Mouse (Mus musculus) erythroblast, embryonic 14.5 days (primary cell): Measurements from ENCODE around the gene Cux2. TPM values are rescaled to one million over a fixed set of nuclear protein-coding genes. Genes with fewer than 3 reads are reported as not detected.

Experiments used
- H3K27me3 ChIP-seq: 2 replicates; pipeline ENCODE4 v1.6.1; 2012; ENCODE audit warnings: inconsistent platforms; ENCODE audit not compliant: control insufficient read depth
- H3K36me3 ChIP-seq: 2 replicates; pipeline ENCODE4 v1.6.1; 2012; ENCODE audit warnings: mild to moderate bottlenecking, inconsistent platforms; ENCODE audit not compliant: control insufficient read depth
- H3K4me1 ChIP-seq: 2 replicates; pipeline ENCODE4 v1.6.1; 2012; ENCODE audit warnings: inconsistent platforms; ENCODE audit not compliant: control insufficient read depth
- H3K4me3 ChIP-seq: replicated peaks from 2 replicates; pipeline ENCODE3; 2012; ENCODE audit warnings: moderate library complexity, mild to moderate bottlenecking, inconsistent platforms
- H3K9me3 ChIP-seq: 2 replicates; pipeline ENCODE4 v1.6.1; 2012; ENCODE audit warnings: low read length, inconsistent platforms, mixed read lengths; ENCODE audit not compliant: control insufficient read depth
- GATA1 ChIP-seq: IDR thresholded peaks from 2 replicates; pipeline ENCODE4 v1.6.1; 2012; ENCODE audit warnings: low read length, inconsistent platforms, mixed read lengths
- TAL1 ChIP-seq: IDR thresholded peaks from 3 replicates; pipeline ENCODE4 v1.6.1; 2012; ENCODE audit warnings: low read length, inconsistent platforms, mixed read lengths
- polyA plus RNA-seq: library from polyadenylated mRNA; stranded (reverse); fragments of >175 nt; gene quantifications from 2 replicates; pipeline ENCODE4 v1.2.3, GENCODE M21; 2012

Gene Cux2
- polyA plus RNA-seq, 1 experiment, result 0.05 TPM

GRCm38 (mm10) chr5:122083282-122083681 lies 33.4 kb upstream of the Cux2 start:
- peaks cover 17% of the 10 kb centered on the region for H3K4me1 ChIP-seq
- no peaks in the 10 kb centered on the region for H3K36me3 ChIP-seq
- H3K4me3 ChIP-seq, result no peak overlapping the region
- peaks cover 2% of the 10 kb centered on the region; the same call in 1 of the 2 replicates for H3K27me3 ChIP-seq
- H3K9me3 ChIP-seq, result peaks cover 16% of the 10 kb centered on the region
- no peak for TF ChIP-seq TAL1
- no peak for TF ChIP-seq GATA1

- Histone ChIP-seq H3K36me3 (no peaks in the 10 kb centered on the region), H3K4me1 (peaks cover 17% of the 10 kb centered on the region), H3K4me3 (no peak overlapping the region), H3K9me3 (peaks cover 16% of the 10 kb centered on the region), H3K27me3 (no peaks in the 10 kb centered on the region)
- TF ChIP-seq TAL1 (no peak), GATA1 (no peak)
Observed at GRCm38 (mm10) chr5:122081471-122081870, 31.6 kb upstream of the Cux2 start.

GRCm38 (mm10) chr5:122080930-122081329 lies 31.0 kb upstream of the Cux2 start:
- Histone ChIP-seq H3K4me3 (no peak overlapping the region), H3K4me1 (peaks cover 17% of the 10 kb centered on the region), H3K27me3 (no peaks in the 10 kb centered on the region), H3K9me3 (peaks cover 16% of the 10 kb centered on the region), H3K36me3 (no peaks in the 10 kb centered on the region)
- TF ChIP-seq GATA1, result no peak

GRCm38 (mm10) chr5:122079796-122080195 lies 29.9 kb upstream of the Cux2 start:
- TF ChIP-seq TAL1 (no peak), GATA1 (no peak)
- peaks cover 8% of the 10 kb centered on the region for H3K4me1 ChIP-seq
- H3K4me3 ChIP-seq, result no peak overlapping the region
- H3K27me3 ChIP-seq, result no peaks in the 10 kb centered on the region
- H3K36me3 ChIP-seq, result no peaks in the 10 kb centered on the region
- peaks cover 16% of the 10 kb centered on the region for H3K9me3 ChIP-seq

GRCm38 (mm10) chr5:122077244-122077643 lies 27.3 kb upstream of the Cux2 start:
- TF ChIP-seq GATA1, result no peak

GRCm38 (mm10) chr5:122075736-122076135 lies 25.8 kb upstream of the Cux2 start:
- peaks cover 12% of the 10 kb centered on the region for H3K9me3 ChIP-seq
- no peak for TF ChIP-seq GATA1
- no peak for TF ChIP-seq TAL1
- no peaks in the 10 kb centered on the region for H3K36me3 ChIP-seq
- H3K4me1 ChIP-seq, result no peaks in the 10 kb centered on the region
- no peaks in the 10 kb centered on the region for H3K27me3 ChIP-seq
- no peak overlapping the region for H3K4me3 ChIP-seq

More at GRCm38 (mm10) chr5:122077244-122077643, 27.3 kb upstream of the Cux2 start:
- H3K36me3 ChIP-seq, result no peaks in the 10 kb centered on the region
- peaks cover 12% of the 10 kb centered on the region for H3K9me3 ChIP-seq
- no peaks in the 10 kb centered on the region for H3K4me1 ChIP-seq
- no peak overlapping the region for H3K4me3 ChIP-seq
- no peaks in the 10 kb centered on the region for H3K27me3 ChIP-seq

- Histone ChIP-seq H3K9me3 (no peaks in the 10 kb centered on the region), H3K4me3 (no peak overlapping the region), H3K27me3 (no peaks in the 10 kb centered on the region), H3K4me1 (no peaks in the 10 kb centered on the region), H3K36me3 (no peaks in the 10 kb centered on the region)
- TF ChIP-seq GATA1 (no peak), TAL1 (no peak)
Observed at GRCm38 (mm10) chr5:122071997-122072396, 22.1 kb upstream of the Cux2 start.

- TF ChIP-seq TAL1 (no peak), GATA1 (no peak)
- Histone ChIP-seq H3K27me3 (no peaks in the 10 kb centered on the region), H3K4me1 (no peaks in the 10 kb centered on the region), H3K4me3 (no peak overlapping the region), H3K36me3 (no peaks in the 10 kb centered on the region), H3K9me3 (no peaks in the 10 kb centered on the region)
Observed at GRCm38 (mm10) chr5:122070963-122071800, 21.3 kb upstream of the Cux2 start.

GRCm38 (mm10) chr5:122068563-122068962 lies 18.7 kb upstream of the Cux2 start:
- H3K4me1 ChIP-seq, result no peaks in the 10 kb centered on the region
- H3K36me3 ChIP-seq, result no peaks in the 10 kb centered on the region
- H3K9me3 ChIP-seq, result no peaks in the 10 kb centered on the region
- no peak overlapping the region for H3K4me3 ChIP-seq
- TF ChIP-seq TAL1 (no peak), GATA1 (no peak)
- no peaks in the 10 kb centered on the region for H3K27me3 ChIP-seq
